Mouse (Mus musculus) cerebellum, adult 2 months (tissue): ENCODE data around the gene Homer2.

Experiments used
- CTCF ChIP-seq: fragments of 200-500 bp; IDR thresholded peaks from 2 replicates; pipeline ENCODE4 v1.5.1; 2011; ENCODE audit warnings: low read depth, mild to moderate bottlenecking, control low read depth, low read length, moderate library complexity, borderline replicate concordance; ENCODE audit not compliant: insufficient read depth
- POLR2A ChIP-seq: fragments of 200-500 bp; IDR thresholded peaks from 2 replicates; pipeline ENCODE4 v1.6.1; 2011; ENCODE audit warnings: low read length, control low read depth, borderline replicate concordance; ENCODE audit not compliant: insufficient read depth

DNA sequence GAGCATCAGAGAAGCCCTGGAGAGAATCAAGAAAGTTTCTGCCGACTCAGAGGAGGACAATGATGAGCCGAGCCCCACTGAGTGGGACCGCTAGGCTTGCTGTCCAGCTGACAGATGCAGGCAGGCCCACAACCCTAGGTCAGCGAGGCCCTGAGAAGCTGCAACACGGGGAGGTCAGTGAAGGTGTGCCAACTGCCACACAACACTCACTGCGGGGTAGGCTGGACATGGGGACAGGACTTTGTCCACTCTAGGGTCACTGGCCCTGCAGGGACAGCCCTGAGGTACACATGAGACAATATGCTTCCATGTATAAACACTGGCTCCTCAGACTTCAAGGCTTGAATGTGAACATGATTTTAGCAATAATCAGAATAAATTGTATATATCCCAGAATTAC is 111.2 kb downstream of the Homer2 start:
- TF ChIP-seq CTCF (no peak), POLR2A (no peak)
